Mouse (Mus musculus) midbrain, embryonic 12.5 days (tissue): ENCODE measurements around the gene Irak2. TPM values are rescaled to one million over a fixed set of nuclear protein-coding genes. Genes with fewer than 3 reads are reported as not detected.

Source experiments
- ATAC-seq: fragments of 200-750 bp; cut with Nextera tagmentation; 2 replicates; pipeline ENCODE4 v1.8.0; 2017; ENCODE audit warnings: low read depth, moderate TSS enrichment, moderate library complexity; ENCODE audit not compliant: low FRiP score
- H3K27ac ChIP-seq: fragments of 300-500 bp; sonication (generic); replicated peaks from 2 replicates; pipeline ENCODE4 v1.5.1; 2016; ENCODE audit warnings: mild to moderate bottlenecking
- H3K27me3 ChIP-seq: fragments of 300-500 bp; sonication (generic); 2 replicates; pipeline ENCODE4 v1.6.1; 2016; ENCODE audit warnings: mild to moderate bottlenecking
- H3K36me3 ChIP-seq: fragments of 300-500 bp; sonication (generic); 2 replicates; pipeline ENCODE4 v1.6.1; 2016
- H3K4me1 ChIP-seq: fragments of 300-500 bp; sonication (generic); 2 replicates; pipeline ENCODE4 v1.6.1; 2016
- H3K4me2 ChIP-seq: fragments of 300-500 bp; sonication (generic); replicated peaks from 2 replicates; pipeline ENCODE4 v1.6.1; 2016; ENCODE audit warnings: mild to moderate bottlenecking, moderate library complexity
- H3K4me3 ChIP-seq: fragments of 300-500 bp; sonication (generic); 2 replicates; pipeline ENCODE4 v1.5.1; 2016; ENCODE audit warnings: mild to moderate bottlenecking
- H3K9ac ChIP-seq: fragments of 300-500 bp; sonication (generic); replicated peaks from 2 replicates; pipeline ENCODE4 v1.6.1; 2016; ENCODE audit warnings: mild to moderate bottlenecking, moderate library complexity
- H3K9me3 ChIP-seq: fragments of 300-500 bp; sonication (generic); 2 replicates; pipeline ENCODE4 v1.6.1; 2016; ENCODE audit warnings: mild to moderate bottlenecking
- WGBS: fragments of 180-500 bp; shearing (Covaris S2); methylation state at CpG from one replicate; pipeline ENCODE4 v1.1.7; 2016; 5-methylcytosine and 5-hydroxymethylcytosine counted together
- microRNA-seq: library from miRNA; unstranded; fragments of <30 nt; microRNA quantifications from one replicate; pipeline ENCODE4, GENCODE M21; 2017
- polyA plus RNA-seq: library from polyadenylated mRNA; unstranded; fragments of >200 nt; fragmentation: Nextera tagmentation; extraction: Ambion mirVana; gene quantifications from 2 replicates; pipeline ENCODE4 v1.2.1, GENCODE M21; 2016

Gene Irak2
- polyA plus RNA-seq, 1 experiment from 2014 or later, result 2.3 TPM

GRCm38 (mm10) chr6:113728181-113728580, 89.9 kb downstream of the Irak2 start:
- WGBS, result 90% methylated on average over 7 of the region's 7 CpGs
- H3K36me3 ChIP-seq, result peaks cover 90% of the 10 kb centered on the region
- no peak for ATAC-seq

DNA sequence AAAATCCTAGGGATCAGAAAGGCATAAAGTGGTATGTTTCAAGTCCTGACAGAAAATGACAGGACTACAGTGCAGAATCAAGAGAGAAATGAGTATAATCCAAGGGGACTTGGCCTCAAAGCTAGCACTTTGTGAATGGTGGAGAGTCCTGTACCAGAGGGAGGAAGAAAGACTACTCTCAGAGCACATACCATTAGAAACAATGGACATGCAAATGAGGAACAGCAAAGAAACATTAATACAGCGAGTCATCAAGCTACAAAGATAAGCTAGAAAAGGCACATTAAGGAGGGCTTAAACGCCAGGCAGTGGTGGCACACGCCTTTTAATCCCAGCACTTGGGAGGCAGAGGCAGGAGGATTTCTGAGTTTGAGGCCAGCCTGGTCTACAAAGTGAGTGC, 93.0 kb downstream of the Irak2 start:
- no peak overlapping the region for H3K27ac ChIP-seq
- ATAC-seq, result no peak

More at GRCm38 (mm10) chr6:113728181-113728580, 89.9 kb downstream of the Irak2 start:
- Histone ChIP-seq H3K9me3 (no peaks in the 10 kb centered on the region), H3K4me3 (no peak overlapping the region), H3K9ac (no peak overlapping the region), H3K27me3 (no peaks in the 10 kb centered on the region), H3K4me2 (no peak overlapping the region), H3K4me1 (no peaks in the 10 kb centered on the region), H3K27ac (no peak overlapping the region)

GRCm38 (mm10) chr6:113737318-113738046, 99.2 kb downstream of the Irak2 start:
- no peak for ATAC-seq
- WGBS, result 96% methylated on average over 9 of the region's 9 CpGs
- Histone ChIP-seq H3K4me2 (no peak overlapping the region), H3K27me3 (no peaks in the 10 kb centered on the region), H3K4me1 (peaks cover 9% of the 10 kb centered on the region), H3K27ac (no peak overlapping the region), H3K4me3 (no peak overlapping the region), H3K9me3 (no peaks in the 10 kb centered on the region), H3K9ac (no peak overlapping the region), H3K36me3 (peaks cover 55% of the 10 kb centered on the region)

More for the DNA sequence above, 93.0 kb downstream of the Irak2 start:
- H3K27me3 ChIP-seq, result no peaks in the 10 kb centered on the region
- no peaks in the 10 kb centered on the region for H3K4me1 ChIP-seq
- H3K9ac ChIP-seq, result no peak overlapping the region
- no peak overlapping the region for H3K4me3 ChIP-seq
- 94% methylated on average over 3 of the region's 3 CpGs for WGBS
- peaks cover 99% of the 10 kb centered on the region for H3K36me3 ChIP-seq
- H3K4me2 ChIP-seq, result no peak overlapping the region
- no peaks in the 10 kb centered on the region for H3K9me3 ChIP-seq

DNA sequence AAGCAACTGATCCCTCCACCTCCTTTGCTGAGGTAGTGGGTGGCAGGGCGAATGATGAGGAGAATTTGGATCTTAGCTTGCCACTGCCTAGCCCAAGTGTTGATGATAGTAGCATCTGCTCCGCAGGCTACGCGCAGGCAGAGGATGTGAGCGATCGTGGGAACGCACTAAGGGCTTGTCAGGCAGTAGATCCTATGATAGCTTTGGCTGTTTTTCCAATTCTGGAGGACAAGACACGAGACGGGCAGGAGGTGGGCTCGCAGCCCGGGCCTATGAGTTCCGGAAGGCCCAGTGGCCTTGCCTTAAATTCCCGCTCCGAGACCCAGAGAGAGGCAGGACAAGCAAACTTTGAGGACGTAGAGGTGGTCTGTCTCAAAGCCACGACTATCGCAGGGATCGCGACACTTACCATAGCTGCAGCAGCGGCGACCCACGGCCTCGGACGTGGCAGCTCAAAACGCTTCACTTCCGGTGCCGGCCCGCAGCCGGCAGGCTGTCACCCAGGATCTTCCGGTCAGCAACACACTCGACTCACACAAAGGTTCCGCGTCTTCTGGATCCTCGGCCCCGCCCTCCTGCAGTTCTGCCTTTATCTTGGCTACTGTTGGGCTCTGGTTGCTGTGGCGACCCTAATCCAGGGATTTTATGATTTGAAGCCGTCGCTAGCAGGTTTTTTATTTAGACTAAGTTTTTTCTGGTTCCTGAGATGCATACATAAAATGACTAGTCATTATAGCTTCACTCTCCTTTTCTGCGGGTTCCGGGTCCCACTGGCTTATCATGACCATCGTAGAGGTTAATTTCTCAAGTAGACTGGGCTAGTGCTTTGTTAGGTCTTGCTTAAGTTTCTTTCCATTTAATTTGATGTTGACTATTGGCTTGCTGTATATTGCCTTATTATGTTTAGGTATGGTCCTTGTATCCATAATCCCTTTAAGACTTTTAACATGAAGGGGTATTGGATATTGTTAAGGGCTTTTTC, 102.3 kb downstream of the Irak2 start, which contains the start of gene Sec13:
Gene Sec13, minus strand, starts transcription at position 508 of the 982 bp plus-strand sequence.
- H3K9ac ChIP-seq, result peak within 1 kb of the TSS; percentile 78
- H3K27me3 ChIP-seq, result peaks cover 5% of the 10 kb centered on the region; the same call in 1 of the 2 replicates
- peaks cover 26% of the 10 kb centered on the region for H3K36me3 ChIP-seq
- no peaks in the 10 kb centered on the region for H3K9me3 ChIP-seq
- 0 out of 2 replicates have a peak within 1 kb of the TSS, but pooled peaks have one; percentile 22 for H3K27ac ChIP-seq
- H3K4me3 ChIP-seq, result peak within 1 kb of the TSS; percentile 60
- WGBS, result 6% methylated on average over 41 of the region's 41 CpGs
- peaks cover 9% of the 10 kb centered on the region for H3K4me1 ChIP-seq
- H3K4me2 ChIP-seq, result peak within 1 kb of the TSS; percentile 75
- peak; percentile 89 for ATAC-seq

DNA sequence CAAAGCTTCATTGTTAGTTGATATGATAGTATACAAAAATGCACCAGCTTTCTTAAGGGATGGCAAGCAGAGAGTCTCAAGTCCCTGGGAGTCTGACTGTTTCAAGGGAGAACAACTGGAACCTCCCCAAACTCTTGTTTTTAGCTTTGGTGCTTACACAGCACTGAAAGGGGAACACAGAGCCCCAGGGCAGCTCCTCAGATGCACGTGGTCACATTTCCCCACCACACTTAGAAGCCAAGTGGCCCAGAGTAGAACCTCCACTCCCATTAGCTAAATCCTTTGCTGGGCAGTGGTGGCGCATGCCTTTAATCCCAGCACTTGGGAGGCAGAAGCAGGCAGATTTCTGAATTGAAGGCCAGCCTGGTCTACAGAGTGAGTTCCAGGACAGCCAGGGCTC, 103.2 kb downstream of the Irak2 start:
- WGBS, result 68% methylated on average over 2 of the region's 2 CpGs
- H3K36me3 ChIP-seq, result peaks cover 17% of the 10 kb centered on the region
- H3K4me2 ChIP-seq, result no peak overlapping the region
- H3K4me3 ChIP-seq, result no peak overlapping the region
- no peak overlapping the region for H3K27ac ChIP-seq
- peaks cover 5% of the 10 kb centered on the region; the same call in 1 of the 2 replicates for H3K27me3 ChIP-seq
- H3K4me1 ChIP-seq, result peaks cover 9% of the 10 kb centered on the region
- no peak for ATAC-seq
- no peak overlapping the region for H3K9ac ChIP-seq
- H3K9me3 ChIP-seq, result no peaks in the 10 kb centered on the region

- 94% methylated on average over 1 of the region's 1 CpGs for WGBS
- no peaks in the 10 kb centered on the region for H3K9me3 ChIP-seq
These were observed 104.1 kb downstream of the Irak2 start for GRCm38 (mm10) chr6:113742321-113742720.

GRCm38 (mm10) chr6:113743111-113743510, 104.8 kb downstream of the Irak2 start:
- no peak overlapping the region for H3K4me2 ChIP-seq
- H3K27me3 ChIP-seq, result peaks cover 7% of the 10 kb centered on the region
- ATAC-seq, result no peak
- 48% methylated on average over 1 of the region's 1 CpGs for WGBS
- H3K27ac ChIP-seq, result no peak overlapping the region
- no peak overlapping the region for H3K4me3 ChIP-seq
- H3K4me1 ChIP-seq, result peaks cover 9% of the 10 kb centered on the region
- no peaks in the 10 kb centered on the region for H3K9me3 ChIP-seq
- peaks cover 1% of the 10 kb centered on the region; the same call in 1 of the 2 replicates for H3K36me3 ChIP-seq
- no peak overlapping the region for H3K9ac ChIP-seq

More at GRCm38 (mm10) chr6:113742321-113742720, 104.1 kb downstream of the Irak2 start:
- Histone ChIP-seq H3K27ac (no peak overlapping the region), H3K27me3 (peaks cover 5% of the 10 kb centered on the region; the same call in 1 of the 2 replicates), H3K4me3 (no peak overlapping the region), H3K4me2 (no peak overlapping the region), H3K9ac (no peak overlapping the region), H3K4me1 (peaks cover 9% of the 10 kb centered on the region), H3K36me3 (peaks cover 9% of the 10 kb centered on the region; the same call in 1 of the 2 replicates)
- no peak for ATAC-seq

Small RNA genes within 50 kb of the gene (microRNA-seq; reads per million reads assigned to microRNA genes)
- 1.4 reads per million for gene Mir7042

Other genes with a start within 250 kb of the Irak2 start
- 6.3 and 7.9 TPM in 2 replicates for gene Ttll3, start 249.2 kb upstream of the Irak2 start, polyA plus RNA-seq
- gene Rpusd3, start 219.1 kb upstream of the Irak2 start, polyA plus RNA-seq, result 24.3 and 26.7 TPM in 2 replicates
- gene Cidec, start 202.7 kb upstream of the Irak2 start, polyA plus RNA-seq, result not detected in 2 replicates
- gene Jagn1, start 195.9 kb upstream of the Irak2 start, polyA plus RNA-seq, result 73.4 and 74.9 TPM in 2 replicates
- 0.51 and 0.93 TPM in 2 replicates for gene Il17re, start 180.0 kb upstream of the Irak2 start, polyA plus RNA-seq
- 4.3 and 6.3 TPM in 2 replicates for gene Il17rc, start 167.0 kb upstream of the Irak2 start, polyA plus RNA-seq
- 44.0 and 49.1 TPM in 2 replicates for gene Creld1, start 155.2 kb upstream of the Irak2 start, polyA plus RNA-seq
- 2.5 and 2.8 TPM in 2 replicates for gene Prrt3, start 136.5 kb upstream of the Irak2 start, polyA plus RNA-seq
- gene Emc3, start 106.8 kb upstream of the Irak2 start, polyA plus RNA-seq, result 81.3 and 87.7 TPM in 2 replicates
- 12.7 and 13.0 TPM in 2 replicates for gene Fancd2, start 106.8 kb upstream of the Irak2 start, polyA plus RNA-seq
- gene Fancd2os, start 37.8 kb upstream of the Irak2 start, polyA plus RNA-seq, result 0.22 TPM in 1 of 2 replicates, not detected in the other
- gene Brk1, start 33.7 kb upstream of the Irak2 start, polyA plus RNA-seq, result 184 and 196 TPM in 2 replicates
- 55.1 and 56.3 TPM in 2 replicates for gene Vhl, start 14.5 kb upstream of the Irak2 start, polyA plus RNA-seq
- 0.64 and 0.93 TPM in 2 replicates for gene Tatdn2, start 58.6 kb downstream of the Irak2 start, polyA plus RNA-seq
- 0.84 and 0.90 TPM in 2 replicates for gene Ghrl, start 81.4 kb downstream of the Irak2 start, polyA plus RNA-seq
- 222 and 233 TPM in 2 replicates for gene Sec13, start 102.3 kb downstream of the Irak2 start, polyA plus RNA-seq